Mouse (Mus musculus): ENCODE results near the gene Slc8b1.

- TF ChIP-seq POLR2A (IDR thresholded peaks at IDR 0.05; ENCODE audit: insufficient read length, low read depth) (no peak), MAX (IDR thresholded peaks at IDR 0.05; ENCODE audit: low read depth) (no peak), POLR2AphosphoS2 (IDR thresholded peaks at IDR 0.05; ENCODE audit: insufficient read length, low read depth) (no peak), SRF (IDR thresholded peaks at IDR 0.05; ENCODE audit: control insufficient read depth, insufficient read length, low read depth) (no peak), E2F4 (IDR thresholded peaks at IDR 0.05; ENCODE audit: insufficient read depth) (no peak), USF1 (IDR thresholded peaks at IDR 0.05; ENCODE audit: low read depth) (no peak)
Observed at GRCm38 (mm10) chr5:120536632-120537031, 25.7 kb downstream of the Slc8b1 start.
